ENCODE assay signal across 11 mouse cellular contexts in genomic region chr2:58174476-58175286, GRCm38 (mm10). TPM values are rescaled to one million over a fixed set of nuclear protein-coding genes. Genes with fewer than 3 reads are reported as not detected.
A peak's percentile ranks its signal among the peaks of the same experiment; 100 is the strongest.
DNase-seq lines count a peak whose midpoint lies in the region; ATAC-seq and TF ChIP-seq lines count a peak whose summit lies in the region.
"Had no signal": no experiment of that assay in that cellular context is flagged by ENCODE, and none has a peak within 500 bp of the region (broad histone marks: within the 10 kb centered on the region; RNA-seq: fewer than 3 reads in every experiment).

No protein-coding gene starts in this region.

- no peaks in the 10 kb centered on the region for H3K27me3 ChIP-seq in lung, embryonic 14.5 days (ENCODE audit: insufficient read depth, low read length)
- no peaks in the 10 kb centered on the region for H3K27me3 ChIP-seq in forebrain, embryonic 16.5 days (replicated peaks; ENCODE audit: control insufficient read depth, insufficient read depth, low read length)
- no peaks in the 10 kb centered on the region for H3K27me3 ChIP-seq in midbrain, embryonic 14.5 days (ENCODE audit: control insufficient read depth, insufficient read depth, low read length)
- H3K27me3 ChIP-seq: limb, embryonic 12.5 days had no signal

- peak; percentile 64 for DNase-seq in lung, embryonic 14.5 days
- DNase-seq in lung, postnatal 25 days (ENCODE audit: low spot score) = no peak
- DNase-seq in cerebellum, adult 8-10 months = peak; percentile 26
- DNase-seq in midbrain, embryonic 14.5 days = peak; percentile 70
- DNase-seq in urinary bladder, postnatal 4 days (ENCODE audit: low spot score in 2 of 2) = no peak
- no peak for DNase-seq in kidney, adult 9 months
- no peak for DNase-seq in kidney, postnatal 25 days

- no peaks in the 10 kb centered on the region for H3K36me3 ChIP-seq in lung, embryonic 14.5 days (ENCODE audit: insufficient read depth)
- H3K36me3 ChIP-seq in forebrain, embryonic 16.5 days (ENCODE audit: control insufficient read depth, insufficient read depth) = no peaks in the 10 kb centered on the region
- no peaks in the 10 kb centered on the region for H3K36me3 ChIP-seq in midbrain, embryonic 14.5 days (ENCODE audit: control insufficient read depth, insufficient read depth, low read length)
- H3K36me3 ChIP-seq: limb, embryonic 12.5 days had no signal

- 56% methylated on average over 9 of the region's 9 CpGs for WGBS in lung, embryonic 14.5 days
- WGBS in forebrain, embryonic 16.5 days = 8% methylated on average over 9 of the region's 9 CpGs
- 47% methylated on average over 9 of the region's 9 CpGs for WGBS in midbrain, embryonic 14.5 days

- H3K4me2 ChIP-seq in lung, embryonic 14.5 days = no peak overlapping the region
- peak overlapping the region; percentile 37 for H3K4me2 ChIP-seq in forebrain, embryonic 16.5 days (ENCODE audit: low read length)
- no peak overlapping the region for H3K4me2 ChIP-seq in midbrain, embryonic 14.5 days (ENCODE audit: low read length)
- H3K4me2 ChIP-seq: limb, embryonic 12.5 days had no signal

- no peak overlapping the region for H3K9ac ChIP-seq in lung, embryonic 14.5 days
- H3K9ac ChIP-seq in forebrain, embryonic 16.5 days (replicated peaks; ENCODE audit: low read depth, low read length) = peak overlapping the region; percentile 24
- H3K9ac ChIP-seq in midbrain, embryonic 14.5 days (replicated peaks; ENCODE audit: low read length) = no peak overlapping the region
- H3K9ac ChIP-seq: limb, embryonic 12.5 days had no signal

- H3K4me3 ChIP-seq in lung, embryonic 14.5 days (ENCODE audit: low read depth, low read length) = no peak overlapping the region
- H3K4me3 ChIP-seq in forebrain, embryonic 16.5 days (replicated peaks; ENCODE audit: low read length) = no peak overlapping the region; the same call in 1 of the 2 replicates
- no peak overlapping the region for H3K4me3 ChIP-seq in midbrain, embryonic 14.5 days (replicated peaks; ENCODE audit: low read depth, low read length)
- H3K4me3 ChIP-seq: heart, adult 2 months; limb, embryonic 12.5 days; myocyte had no signal

- H3K9me3 ChIP-seq in lung, embryonic 14.5 days (ENCODE audit: low read depth, low read length) = no peaks in the 10 kb centered on the region
- H3K9me3 ChIP-seq in forebrain, embryonic 16.5 days (ENCODE audit: control insufficient read depth, low read length) = no peaks in the 10 kb centered on the region
- H3K9me3 ChIP-seq in midbrain, embryonic 14.5 days (ENCODE audit: control insufficient read depth, low read length) = no peaks in the 10 kb centered on the region
- H3K9me3 ChIP-seq: limb, embryonic 12.5 days had no signal

- H3K4me1 ChIP-seq in lung, embryonic 14.5 days (ENCODE audit: insufficient read depth) = no peaks in the 10 kb centered on the region
- H3K4me1 ChIP-seq in forebrain, embryonic 16.5 days (replicated peaks; ENCODE audit: control insufficient read depth, insufficient read depth, low read length) = peaks cover 16% of the 10 kb centered on the region
- no peaks in the 10 kb centered on the region; the same call in 1 of the 2 replicates for H3K4me1 ChIP-seq in midbrain, embryonic 14.5 days (ENCODE audit: control insufficient read depth, insufficient read depth, low read length)
- H3K4me1 ChIP-seq: limb, embryonic 12.5 days had no signal

- ATAC-seq in lung, embryonic 14.5 days (ENCODE audit: insufficient read depth) = peak; percentile 70; the same call in 1 of the 2 replicates
- peak; percentile 94 for ATAC-seq in forebrain, embryonic 16.5 days
- peak; percentile 74 for ATAC-seq in midbrain, embryonic 14.5 days (ENCODE audit: low FRiP score, low TSS enrichment)

- no peak for TF ChIP-seq CTCF in lung, embryonic 14.5 days (IDR thresholded peaks at IDR 0.05; ENCODE audit: low read depth)

- H3K27ac ChIP-seq in lung, embryonic 14.5 days (ENCODE audit: low read depth) = 0 out of 2 replicates have a peak overlapping the region, but pooled peaks have one; percentile 18
- H3K27ac ChIP-seq in forebrain, embryonic 16.5 days (ENCODE audit: low read length) = peak overlapping the region; percentile 82
- H3K27ac ChIP-seq in midbrain, embryonic 14.5 days (replicated peaks; ENCODE audit: low read depth, low read length) = peak overlapping the region; percentile 75
- H3K27ac ChIP-seq: heart, adult 2 months; limb, embryonic 12.5 days had no signal

RNA-seq across cellular contexts. Expression of gene Cytip, which starts 20.7 kb away (rescaled TPM):
- polyA plus RNA-seq in lung, embryonic 14.5 days (2014; fragmentation: Nextera tagmentation; extraction: Ambion mirVana) = 1.1 and 1.3 TPM in 2 replicates
- polyA plus RNA-seq in forebrain, embryonic 16.5 days (2015; fragmentation: Nextera tagmentation; extraction: Ambion mirVana) = 0.11 and 0.12 TPM in 2 replicates
- 0.38 TPM in 1 of 2 replicates, not detected in the other for polyA plus RNA-seq in midbrain, embryonic 14.5 days (2014; fragmentation: Nextera tagmentation; extraction: Ambion mirVana)

Comparison
In these comparisons a context has a peak if more than half of its experiments do, and no peak if none do; other contexts are left out.
1. DNase-seq: peak in lung, embryonic 14.5 days (single experiment), cerebellum, adult 8-10 months (single experiment) and midbrain, embryonic 14.5 days (single experiment); none in lung, postnatal 25 days (single experiment), urinary bladder, postnatal 4 days (0 of 2), kidney, adult 9 months (single experiment) and kidney, postnatal 25 days (0 of 2).
2. H3K27ac ChIP-seq: peak in every context shown above with its lines; median percentile 82 in forebrain, embryonic 16.5 days; 75 in midbrain, embryonic 14.5 days; 18 in lung, embryonic 14.5 days.
3. Peak in every context shown above with its lines, with median percentiles within 50 percentile points of each other: ATAC-seq.